Mouse (Mus musculus): ENCODE measurements around the gene Olfr1173.

The Olfr1173 gene

GRCm38 (mm10) chr2:88279775-88280174, at the start of gene Olfr1173:
Gene Olfr1173, minus strand, starts transcription at chr2:88279875.
- no peak for DNase-seq

- DNase-seq, result no peak
Observed at GRCm38 (mm10) chr2:88327115-88327514, 47.4 kb upstream of the Olfr1173 start, which contains the start of gene Olfr1175-ps. Gene Olfr1175-ps, minus strand, starts transcription at chr2:88327215.

- DNase-seq, result no peak
Observed at GRCm38 (mm10) chr2:88315035-88315434, 35.4 kb upstream of the Olfr1173 start, which contains the start of gene Olfr1174-ps. Gene Olfr1174-ps, minus strand, starts transcription at chr2:88315135.

GRCm38 (mm10) chr2:88228234-88228633, 51.4 kb downstream of the Olfr1173 start, which contains the start of gene Olfr1170:
Gene Olfr1170, minus strand, starts transcription at chr2:88228334.
- no peak for DNase-seq
